Comparison of ENCODE assay signal across 24 mouse cellular contexts in the genomic region with DNA sequence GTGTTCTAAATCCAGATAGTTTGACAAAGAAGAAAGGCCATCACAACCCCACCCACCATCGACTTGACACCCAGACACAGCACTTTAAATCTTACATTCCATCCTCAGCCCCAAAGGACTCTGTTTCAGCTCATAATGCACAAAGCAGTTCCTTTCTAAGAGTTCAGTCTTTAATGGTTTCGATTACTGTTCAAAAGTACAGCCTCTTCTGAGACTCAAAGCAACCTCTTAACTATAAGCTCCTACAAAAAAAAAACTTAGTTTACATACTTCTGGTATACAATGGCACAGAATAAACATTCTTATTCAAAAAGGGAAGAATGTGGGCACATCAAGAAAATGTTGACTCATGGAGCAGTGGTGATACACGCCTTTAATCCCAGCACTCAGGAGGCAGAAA. TPM values are rescaled to one million over a fixed set of nuclear protein-coding genes. Genes with fewer than 3 reads are reported as not detected.
"Had no signal": no experiment of that assay in that cellular context is flagged by ENCODE, and none has a peak within 500 bp of the region (broad histone marks: within the 10 kb centered on the region; RNA-seq: fewer than 3 reads in every experiment).

No protein-coding gene starts in this region.

- H3K36me3 ChIP-seq: heart, embryonic 13.5 days; heart, embryonic 15.5 days; hindbrain, embryonic 10.5 days; hindbrain, embryonic 12.5 days; intestine, embryonic 15.5 days; limb, embryonic 10.5 days; limb, embryonic 12.5 days; liver, embryonic 13.5 days; liver, embryonic 15.5 days had no signal

- DNase-seq: gastrocnemius, adult 2 months; gastrocnemius, postnatal 10 days; gastrocnemius, postnatal 25 days; heart, adult 18-20 months; heart, postnatal 4 days; kidney, adult 18-20 months; kidney, adult 8-10 months; kidney, postnatal 10 days; kidney, postnatal 25 days; kidney, postnatal 4 days; liver; liver, embryonic 13.5 days had no signal

- H3K9me3 ChIP-seq: heart, embryonic 15.5 days; hindbrain, embryonic 12.5 days; intestine, embryonic 15.5 days; limb, embryonic 10.5 days; liver, embryonic 13.5 days; liver, embryonic 15.5 days had no signal

- H3K27me3 ChIP-seq: heart, embryonic 13.5 days; heart, embryonic 15.5 days; hindbrain, embryonic 12.5 days; intestine, embryonic 15.5 days; limb, embryonic 12.5 days; liver, embryonic 13.5 days; liver, embryonic 15.5 days had no signal

- H3K27ac ChIP-seq: gastrocnemius, adult 2 months; heart, embryonic 13.5 days; heart, embryonic 15.5 days; hindbrain, embryonic 10.5 days; hindbrain, embryonic 12.5 days; hindbrain, embryonic 14.5 days; intestine, embryonic 15.5 days; layer of hippocampus, adult 2 months; left cerebral cortex, adult 2 months; limb, embryonic 10.5 days; limb, embryonic 12.5 days; liver, embryonic 13.5 days; liver, embryonic 15.5 days had no signal

- H3K4me1 ChIP-seq: hindbrain, embryonic 10.5 days; hindbrain, embryonic 12.5 days; intestine, embryonic 15.5 days; limb, embryonic 10.5 days; limb, embryonic 12.5 days; liver, embryonic 13.5 days; liver, embryonic 15.5 days had no signal

- H3K4me3 ChIP-seq: gastrocnemius, adult 2 months; heart, embryonic 13.5 days; heart, embryonic 15.5 days; hindbrain, embryonic 10.5 days; hindbrain, embryonic 12.5 days; intestine, embryonic 15.5 days; layer of hippocampus, adult 2 months; left cerebral cortex, adult 2 months; limb, embryonic 10.5 days; limb, embryonic 12.5 days; liver, embryonic 13.5 days; liver, embryonic 15.5 days had no signal

RNA-seq across cellular contexts. Expression of gene Ptgfrn, which starts 43.3 kb away (rescaled TPM):
- total RNA-seq: granulocyte monocyte progenitor cell, adult 5-6 weeks had no signal
